Mouse (Mus musculus) layer of hippocampus, adult 9-10 months (tissue): ENCODE data around the gene Fcna.
A peak's percentile ranks its signal among the peaks of the same experiment; 100 is the strongest.

Experiments used
- DNase-seq: peaks from one replicate; pipeline ENCODE4 v3.0.0; 2022; ENCODE audit warnings: low spot score

Gene Fcna

GRCm38 (mm10) chr2:25607761-25608622, 19.8 kb downstream of the Fcna start, which contains the start of gene Rabl6:
TSS of gene Rabl6 (minus strand) at chr2:25608521.
- DNase-seq: peak; percentile 71

- no peak for DNase-seq
These were observed 25.3 kb downstream of the Fcna start for GRCm38 (mm10) chr2:25602526-25602925.

GRCm38 (mm10) chr2:25600037-25600436, 27.8 kb downstream of the Fcna start:
- DNase-seq: no peak

GRCm38 (mm10) chr2:25598749-25599148, 29.1 kb downstream of the Fcna start:
- no peak for DNase-seq

- no peak for DNase-seq
These were observed 30.9 kb downstream of the Fcna start for GRCm38 (mm10) chr2:25596765-25597510.

GRCm38 (mm10) chr2:25591863-25592262, 36.0 kb downstream of the Fcna start:
- no peak for DNase-seq

- DNase-seq: no peak
These were observed 39.5 kb downstream of the Fcna start for GRCm38 (mm10) chr2:25588227-25588907.

- DNase-seq: no peak
These were observed 40.5 kb downstream of the Fcna start for GRCm38 (mm10) chr2:25587290-25587689.

GRCm38 (mm10) chr2:25585601-25586000, 42.2 kb downstream of the Fcna start:
- DNase-seq: no peak

- DNase-seq: no peak
These were observed 43.0 kb downstream of the Fcna start for GRCm38 (mm10) chr2:25584856-25585255.

- no peak for DNase-seq
These were observed 43.7 kb downstream of the Fcna start for GRCm38 (mm10) chr2:25584152-25584551.

- DNase-seq: no peak
These were observed 44.3 kb downstream of the Fcna start for GRCm38 (mm10) chr2:25583571-25583970.

GRCm38 (mm10) chr2:25583120-25583481, 44.7 kb downstream of the Fcna start:
- no peak for DNase-seq

GRCm38 (mm10) chr2:25582466-25583119, 45.2 kb downstream of the Fcna start:
- DNase-seq: no peak

- DNase-seq: no peak
These were observed 45.9 kb downstream of the Fcna start for GRCm38 (mm10) chr2:25581901-25582301.

GRCm38 (mm10) chr2:25581294-25581864, 46.5 kb downstream of the Fcna start, which contains the start of gene Ajm1:
TSS of gene Ajm1 (minus strand) at chr2:25581757.
- DNase-seq: peak; percentile 88

- DNase-seq: no peak
These were observed 47.2 kb downstream of the Fcna start for GRCm38 (mm10) chr2:25580621-25581101.

GRCm38 (mm10) chr2:25579737-25580460, 47.9 kb downstream of the Fcna start:
- no peak for DNase-seq

GRCm38 (mm10) chr2:25578796-25579736, 48.8 kb downstream of the Fcna start:
- no peak for DNase-seq
